Mouse (Mus musculus) adipose tissue, adult 10 weeks (tissue): ENCODE measurements around the gene Krt76. TPM values are rescaled to one million over a fixed set of nuclear protein-coding genes. Genes with fewer than 3 reads are reported as not detected.

Experiments used
- polyA plus RNA-seq: library from polyadenylated mRNA; stranded (reverse); fragments of 350-450 nt; fragmentation: Illumina TruSeq; extraction: RNeasy Lipid Tissue Mini Kit (QIAGEN cat#74804); gene quantifications from one replicate; pipeline ENCODE4 v1.2.3, GENCODE M21; 2014; ENCODE audit warnings: low read depth, low replicate concordance

Krt76 gene
- polyA plus RNA-seq = not detected

DNA sequence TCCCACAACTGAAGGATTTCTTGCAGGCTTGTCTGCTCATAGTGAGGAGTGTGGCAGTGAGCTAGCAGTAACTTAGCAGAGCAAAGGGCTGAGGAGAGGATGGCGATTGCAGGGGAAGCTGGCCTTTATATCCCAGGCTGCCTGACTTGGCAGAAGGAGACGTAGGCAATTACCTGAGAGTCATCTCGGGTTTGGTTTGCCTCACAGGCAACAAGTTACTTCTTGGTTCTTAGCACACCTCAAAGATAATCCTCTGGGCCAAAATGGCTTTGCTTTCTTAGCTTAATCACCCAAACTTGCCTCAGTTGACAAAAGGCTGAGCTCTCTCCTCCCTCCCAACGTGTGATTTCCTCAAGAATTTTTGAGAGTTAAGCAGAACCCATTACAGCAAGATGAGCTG is at the start of gene Krt76:
TSS of gene Krt76 (minus strand) at position 101 of the 400 bp plus-strand sequence.

DNA sequence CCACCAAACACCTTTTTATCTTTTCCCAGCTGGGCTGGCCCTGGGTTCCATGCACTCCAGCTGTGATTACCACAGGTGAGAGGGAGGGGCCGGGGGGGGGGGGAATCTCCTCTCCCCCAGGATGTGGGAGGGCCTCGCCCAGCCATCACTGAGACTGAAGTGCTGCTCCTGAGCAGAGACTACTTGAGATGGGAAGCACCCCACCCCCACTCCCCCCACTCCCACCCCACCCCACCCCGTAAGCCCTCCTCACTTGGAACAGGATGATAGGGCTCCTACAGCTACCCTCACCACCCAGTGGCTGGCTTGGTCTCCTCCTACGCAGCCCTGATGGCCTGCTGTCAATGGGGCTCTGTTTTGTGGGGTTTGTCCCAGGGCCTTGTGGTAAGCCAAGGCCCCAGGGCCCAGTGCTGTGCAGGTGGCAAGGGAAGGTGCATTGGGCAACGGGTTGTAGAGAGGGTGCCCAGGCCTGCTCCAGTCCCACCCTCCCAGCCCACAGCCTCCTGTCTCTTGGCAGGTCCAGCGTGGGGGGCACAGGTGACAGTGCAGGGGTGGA is 47.6 kb upstream of the Krt76 start, which contains the start of gene Krt79:
TSS of gene Krt79 (minus strand) at position 51 of the 556 bp plus-strand sequence.

DNA sequence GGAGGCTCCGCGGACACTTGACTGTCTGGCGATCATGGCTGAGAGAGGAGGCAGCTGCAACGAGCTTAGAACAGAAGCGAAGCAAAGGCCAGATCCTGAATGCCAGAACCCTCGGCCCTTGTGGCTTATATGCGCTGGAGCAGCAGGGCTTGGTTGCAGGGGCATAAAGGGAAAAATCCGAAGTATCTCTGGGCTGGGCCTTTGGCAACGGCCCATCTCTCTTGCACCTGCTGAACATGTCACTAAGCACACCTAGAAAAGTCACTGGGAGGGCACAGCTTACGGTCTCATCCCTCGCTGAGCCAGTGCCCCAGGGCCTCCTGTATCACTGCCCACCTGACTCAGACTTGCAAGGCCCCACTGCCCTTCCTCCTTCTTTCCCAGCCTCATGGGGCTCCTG is 31.9 kb upstream of the Krt76 start, which contains the start of gene Krt4:
TSS of gene Krt4 (minus strand) at position 101 of the 400 bp plus-strand sequence.

DNA sequence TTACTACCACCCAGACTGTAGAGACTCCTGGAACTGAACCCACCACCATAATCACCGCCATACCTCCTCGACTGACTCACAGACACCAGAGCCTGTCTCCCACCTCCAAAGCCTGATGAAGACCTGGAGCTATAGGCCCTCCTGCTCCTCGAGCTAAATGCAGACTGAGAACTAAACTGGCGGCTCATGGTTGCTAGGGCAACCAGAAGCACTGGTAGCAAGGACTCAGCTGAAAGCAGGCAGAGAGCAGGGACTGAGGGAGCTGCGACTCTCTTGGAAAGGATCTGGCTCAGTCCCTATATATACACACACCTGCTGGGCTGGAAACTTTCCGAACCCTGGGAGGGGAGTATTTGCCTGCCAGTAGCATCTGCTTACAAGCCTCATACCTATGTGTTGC is 23.3 kb downstream of the Krt76 start, which contains the start of gene Krt77:
TSS of gene Krt77 (minus strand) at position 275 of the 400 bp plus-strand sequence.

DNA sequence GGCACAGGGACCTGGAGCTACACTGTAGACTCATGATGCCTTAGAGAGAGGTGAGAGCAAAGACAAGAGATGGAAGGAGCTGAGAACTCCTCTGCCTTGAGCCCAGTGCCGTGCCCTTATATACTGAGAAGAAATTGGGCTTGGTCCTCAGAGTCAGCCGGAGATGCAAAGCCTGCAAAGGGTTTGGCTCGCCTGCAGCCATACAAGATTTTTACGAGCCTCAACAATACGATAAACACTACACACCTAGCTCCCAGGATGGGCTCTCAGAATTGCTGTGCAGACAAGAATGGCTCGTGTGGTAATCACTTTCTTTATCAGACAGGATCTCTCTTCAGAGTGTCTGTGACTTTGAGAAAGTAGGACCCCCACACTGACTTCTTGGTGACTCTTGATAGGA is 42.0 kb downstream of the Krt76 start, which contains the start of gene Krt1:
TSS of gene Krt1 (minus strand) at position 101 of the 400 bp plus-strand sequence.

Other genes with a start within 250 kb of the Krt76 start
- not detected for gene Gm5478, start 245.5 kb downstream of the Krt76 start, polyA plus RNA-seq
- gene Krt6b, start 212.6 kb downstream of the Krt76 start, polyA plus RNA-seq = not detected
- gene Krt6a, start 198.6 kb downstream of the Krt76 start, polyA plus RNA-seq = not detected
- gene Krt5, start 180.0 kb downstream of the Krt76 start, polyA plus RNA-seq = 39.6 TPM
- gene Krt71, start 149.8 kb downstream of the Krt76 start, polyA plus RNA-seq = not detected
- not detected for gene Krt72, start 106.5 kb downstream of the Krt76 start, polyA plus RNA-seq
- not detected for gene Krt73, start 90.6 kb downstream of the Krt76 start, polyA plus RNA-seq
- not detected for gene Krt2, start 74.8 kb downstream of the Krt76 start, polyA plus RNA-seq
- gene Krt1, start 42.1 kb downstream of the Krt76 start, polyA plus RNA-seq = not detected
- not detected for gene Krt77, start 23.2 kb downstream of the Krt76 start, polyA plus RNA-seq
- gene Krt4, start 31.8 kb upstream of the Krt76 start, polyA plus RNA-seq = not detected
- gene Krt79, start 47.4 kb upstream of the Krt76 start, polyA plus RNA-seq = 1.6 TPM
- 0.19 TPM for gene Krt78, start 61.4 kb upstream of the Krt76 start, polyA plus RNA-seq
- gene Krt8, start 111.6 kb upstream of the Krt76 start, polyA plus RNA-seq = 197 TPM
- gene Krt18, start 135.3 kb upstream of the Krt76 start, polyA plus RNA-seq = 277 TPM
- 163 TPM for gene Eif4b, start 180.9 kb upstream of the Krt76 start, polyA plus RNA-seq
- gene Tns2, start 207.5 kb upstream of the Krt76 start, polyA plus RNA-seq = 102 TPM
- gene Spryd3, start 243.3 kb upstream of the Krt76 start, polyA plus RNA-seq = 54.5 TPM